8 mouse cellular contexts compared by ENCODE assay signal in the genomic region with DNA sequence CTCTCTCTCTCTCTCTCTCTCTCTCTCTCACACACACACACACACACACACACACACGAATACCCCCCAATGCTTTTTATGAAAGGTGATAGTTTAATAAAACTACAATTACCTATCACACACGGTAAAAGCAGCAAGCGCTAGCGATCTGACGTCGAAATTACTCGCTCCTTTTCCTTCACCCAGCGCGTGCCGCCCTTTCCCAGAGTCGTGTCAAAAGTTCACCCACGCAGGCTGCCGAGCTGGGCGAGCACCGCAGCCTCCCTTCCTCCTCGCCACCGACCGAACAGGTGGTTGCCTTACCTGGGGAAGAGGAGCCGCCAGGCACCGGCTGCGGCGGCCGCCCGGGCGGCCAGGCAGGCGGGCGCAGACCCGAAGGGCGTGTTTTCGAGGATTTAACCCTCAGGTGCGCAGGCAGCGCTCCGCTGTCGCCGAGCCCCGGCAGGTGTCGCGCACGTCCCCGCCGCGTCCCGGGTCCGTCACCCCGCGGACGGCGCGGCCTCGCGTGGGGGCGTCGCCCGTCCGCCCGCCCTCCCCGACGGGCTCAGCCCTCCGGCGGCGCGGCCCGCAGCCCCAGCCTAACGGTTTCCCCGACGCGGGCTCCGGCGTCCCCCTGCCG. TPM values are rescaled to one million over a fixed set of nuclear protein-coding genes. Genes with fewer than 3 reads are reported as not detected.
DNase-seq lines count a peak whose midpoint lies in the region; ATAC-seq and TF ChIP-seq lines count a peak whose summit lies in the region.

No protein-coding gene starts in this region.

- H3K36me3 ChIP-seq in hindbrain, embryonic 10.5 days, result no peaks in the 10 kb centered on the region
- H3K36me3 ChIP-seq in limb, embryonic 13.5 days, result no peaks in the 10 kb centered on the region
- H3K36me3 ChIP-seq in midbrain, embryonic 14.5 days (ENCODE audit: control insufficient read depth, insufficient read depth, low read length), result no peaks in the 10 kb centered on the region
- H3K36me3 ChIP-seq in thymus, adult 2 months (ENCODE audit: control insufficient read depth, insufficient read depth, low read length), result no peaks in the 10 kb centered on the region

- peaks cover 18% of the 10 kb centered on the region for H3K27me3 ChIP-seq in hindbrain, embryonic 10.5 days (ENCODE audit: insufficient read depth, poor library complexity, severe bottlenecking)
- peaks cover 12% of the 10 kb centered on the region; the same call in 1 of the 2 replicates for H3K27me3 ChIP-seq in limb, embryonic 13.5 days
- peaks cover 8% of the 10 kb centered on the region; the same call in 1 of the 2 replicates for H3K27me3 ChIP-seq in midbrain, embryonic 14.5 days (ENCODE audit: control insufficient read depth, insufficient read depth, low read length)
- no peaks in the 10 kb centered on the region for H3K27me3 ChIP-seq in thymus, adult 2 months (ENCODE audit: control insufficient read depth, insufficient read depth, low read length)

- peak overlapping the region; percentile 92 for H3K4me3 ChIP-seq in gastrocnemius, adult 2 months
- H3K4me3 ChIP-seq in hindbrain, embryonic 10.5 days, result peak overlapping the region; percentile 85
- peak overlapping the region; percentile 82 for H3K4me3 ChIP-seq in limb, embryonic 13.5 days
- H3K4me3 ChIP-seq in midbrain, embryonic 14.5 days (replicated peaks; ENCODE audit: low read depth, low read length), result peak overlapping the region; percentile 70
- H3K4me3 ChIP-seq in thymus, adult 2 months (ENCODE audit: control insufficient read depth, insufficient read depth, low read length), result peak overlapping the region; percentile 56

- peaks cover 6% of the 10 kb centered on the region; the same call in 1 of the 2 replicates for H3K4me1 ChIP-seq in hindbrain, embryonic 10.5 days (replicated peaks)
- H3K4me1 ChIP-seq in limb, embryonic 13.5 days, result peaks cover 6% of the 10 kb centered on the region
- 0 out of 2 replicates have a peak, but pooled peaks cover 7% of the 10 kb centered on the region for H3K4me1 ChIP-seq in midbrain, embryonic 14.5 days (ENCODE audit: control insufficient read depth, insufficient read depth, low read length)
- no peaks in the 10 kb centered on the region for H3K4me1 ChIP-seq in thymus, adult 2 months (replicated peaks; ENCODE audit: control insufficient read depth, insufficient read depth, low read length)

- H3K4me2 ChIP-seq in limb, embryonic 13.5 days (replicated peaks), result peak overlapping the region; percentile 82
- H3K4me2 ChIP-seq in midbrain, embryonic 14.5 days (ENCODE audit: low read length), result peak overlapping the region; percentile 71

- under 1% methylated on average over 70 of the region's 70 CpGs for WGBS in hindbrain, embryonic 10.5 days
- under 1% methylated on average over 47 of the region's 70 CpGs for WGBS in limb, embryonic 13.5 days
- under 1% methylated on average over 63 of the region's 70 CpGs for WGBS in midbrain, embryonic 14.5 days
- WGBS in thymus, adult 2 months, result under 1% methylated on average over 70 of the region's 70 CpGs

- TF ChIP-seq POLR2A in thymus, adult 2 months (IDR thresholded peaks at IDR 0.05; ENCODE audit: control insufficient read depth, extremely low read depth, insufficient read depth, low read length, poor library complexity), result peak; percentile 14; the same call in 1 of the 2 replicates

- intact Hi-C loops in gastrocnemius, adult 2 months (cut with DNase I), result loop anchor here (5.0 kb wide), 1 partner anchor 107 kb away; no protein-coding TSS in a partner anchor

- ATAC-seq in limb, embryonic 13.5 days (ENCODE audit: low FRiP score, low read depth), result peak; percentile 49; the same call in 1 of the 2 replicates
- no peak; the same call in 1 of the 2 replicates for ATAC-seq in midbrain, embryonic 14.5 days (ENCODE audit: low FRiP score, low TSS enrichment)

- H3K9ac ChIP-seq in limb, embryonic 13.5 days, result peak overlapping the region; percentile 88
- H3K9ac ChIP-seq in midbrain, embryonic 14.5 days (replicated peaks; ENCODE audit: low read length), result peak overlapping the region; percentile 87

- no peaks in the 10 kb centered on the region for H3K9me3 ChIP-seq in hindbrain, embryonic 10.5 days
- no peaks in the 10 kb centered on the region for H3K9me3 ChIP-seq in limb, embryonic 13.5 days
- H3K9me3 ChIP-seq in midbrain, embryonic 14.5 days (ENCODE audit: control insufficient read depth, low read length), result no peaks in the 10 kb centered on the region

- TF ChIP-seq CTCF in gastrocnemius, adult 2 months (IDR thresholded peaks at IDR 0.05), result no peak
- TF ChIP-seq CTCF in thymus, adult 2 months (IDR thresholded peaks at IDR 0.05; ENCODE audit: borderline replicate concordance, control insufficient read depth, extremely low read depth, insufficient read depth, low read length, poor library complexity), result no peak

- H3K27ac ChIP-seq in gastrocnemius, adult 2 months, result peak overlapping the region; percentile 91
- peak overlapping the region; percentile 95 for H3K27ac ChIP-seq in hindbrain, embryonic 10.5 days
- H3K27ac ChIP-seq in limb, embryonic 13.5 days, result peak overlapping the region; percentile 75
- peak overlapping the region; percentile 87 for H3K27ac ChIP-seq in midbrain, embryonic 14.5 days (replicated peaks; ENCODE audit: low read depth, low read length)
- peak overlapping the region; percentile 58 for H3K27ac ChIP-seq in thymus, adult 2 months (ENCODE audit: control insufficient read depth, insufficient read depth, low read length)

- DNase-seq in gastrocnemius, adult 2 months, result peak; percentile 27
- no peak for DNase-seq in gastrocnemius, postnatal 10 days
- DNase-seq in CD4-positive helper T cell, adult 2 months (ENCODE audit: low read depth, low spot score), result peak; percentile 85
- DNase-seq in brain, adult 2 months (ENCODE audit: low read depth, low spot score), result peak; percentile 65
- DNase-seq in hindbrain, embryonic 10.5 days (ENCODE audit: low spot score), result no peak
- no peak for DNase-seq in midbrain, embryonic 14.5 days
- peak; percentile 79 for DNase-seq in thymus, adult 2 months

RNA-seq across cellular contexts. Expression of gene Fndc3a, which starts 0.6 kb away (rescaled TPM):
- total RNA-seq in gastrocnemius, adult 2 months (2021), result 1 to 10 TPM; 7.5 to 8.5 TPM
- total RNA-seq in gastrocnemius, postnatal 10 days (2021), result 10 to 100 TPM; 10.4 to 18.1 TPM
- polyA plus RNA-seq in hindbrain, embryonic 10.5 days (2016; fragmentation: Nextera tagmentation; extraction: Ambion mirVana), result 38.7 and 42.9 TPM in 2 replicates
- polyA plus RNA-seq in limb, embryonic 13.5 days (2015; fragmentation: Nextera tagmentation; extraction: Ambion mirVana), result 52.3 and 54.0 TPM in 2 replicates
- polyA plus RNA-seq in midbrain, embryonic 14.5 days (2014; fragmentation: Nextera tagmentation; extraction: Ambion mirVana), result 44.9 and 48.7 TPM in 2 replicates
- polyA plus RNA-seq in thymus, adult 2 months (2012; rRNA removed), result 39.1 and 39.8 TPM in 2 replicates

Comparison
In these comparisons a context has a peak if more than half of its experiments do, and no peak if none do; other contexts are left out.
1. DNase-seq: peak in gastrocnemius, adult 2 months (single experiment), CD4-positive helper T cell, adult 2 months (single experiment), brain, adult 2 months (single experiment) and thymus, adult 2 months (single experiment); none in gastrocnemius, postnatal 10 days (single experiment), hindbrain, embryonic 10.5 days (single experiment) and midbrain, embryonic 14.5 days (single experiment).
2. Peak in every context shown above with its lines, with median percentiles within 50 percentile points of each other: H3K27ac ChIP-seq and H3K4me3 ChIP-seq.